Mouse (Mus musculus): Measurements from ENCODE around the gene Bak1. TPM values are rescaled to one million over a fixed set of nuclear protein-coding genes. Genes with fewer than 3 reads are reported as not detected.
"Not testable (repeated sequence)": the region's sequence is repeated elsewhere in the genome, so short reads cannot be mapped to it uniquely, and the experiment has no call there.

The Bak1 gene
- polyA plus RNA-seq, 1 experiment = 8.1 TPM

GRCm38 (mm10) chr17:26983382-26983781, 45.4 kb downstream of the Bak1 start:
- peaks cover 23% of the 10 kb centered on the region for H3K36me3 ChIP-seq (ENCODE audit: control insufficient read depth)
- peaks cover 4% of the 10 kb centered on the region for H3K4me1 ChIP-seq (ENCODE audit: control insufficient read depth)
- no peaks in the 10 kb centered on the region for H3K27me3 ChIP-seq (ENCODE audit: control insufficient read depth)
- H3K9me3 ChIP-seq (ENCODE audit: control insufficient read depth, low read length) = no peaks in the 10 kb centered on the region; the same call in 1 of the 2 replicates
- TF ChIP-seq TAL1 (IDR thresholded peaks at IDR 0.05; ENCODE audit: low read length) = no peak
- no peak for TF ChIP-seq GATA1 (IDR thresholded peaks at IDR 0.05; ENCODE audit: low read length)
- no peak overlapping the region for H3K4me3 ChIP-seq (replicated peaks)

- no peaks in the 10 kb centered on the region for H3K27me3 ChIP-seq (ENCODE audit: control insufficient read depth)
- peaks cover 45% of the 10 kb centered on the region for H3K36me3 ChIP-seq (ENCODE audit: control insufficient read depth)
- H3K4me3 ChIP-seq (replicated peaks) = no peak overlapping the region
- no peaks in the 10 kb centered on the region for H3K9me3 ChIP-seq (ENCODE audit: control insufficient read depth, low read length)
- H3K4me1 ChIP-seq (ENCODE audit: control insufficient read depth) = peaks cover 11% of the 10 kb centered on the region
- no peak for TF ChIP-seq GATA1 (IDR thresholded peaks at IDR 0.05; ENCODE audit: low read length)
- no peak for TF ChIP-seq TAL1 (IDR thresholded peaks at IDR 0.05; ENCODE audit: low read length)
Measured at GRCm38 (mm10) chr17:26981050-26981449, 47.8 kb downstream of the Bak1 start.

- Histone ChIP-seq H3K4me1 (ENCODE audit: control insufficient read depth) (peaks cover 26% of the 10 kb centered on the region), H3K9me3 (ENCODE audit: control insufficient read depth, low read length) (no peaks in the 10 kb centered on the region), H3K36me3 (ENCODE audit: control insufficient read depth) (peaks cover 61% of the 10 kb centered on the region), H3K27me3 (ENCODE audit: control insufficient read depth) (no peaks in the 10 kb centered on the region), H3K4me3 (replicated peaks) (no peak overlapping the region)
- TF ChIP-seq GATA1 (IDR thresholded peaks at IDR 0.05; ENCODE audit: low read length) (no peak), TAL1 (IDR thresholded peaks at IDR 0.05; ENCODE audit: low read length) (no peak)
Measured at GRCm38 (mm10) chr17:26979426-26979825, 49.4 kb downstream of the Bak1 start.

- Histone ChIP-seq H3K4me1 (ENCODE audit: control insufficient read depth) (peaks cover 42% of the 10 kb centered on the region), H3K36me3 (ENCODE audit: control insufficient read depth) (peaks cover 65% of the 10 kb centered on the region)
- not testable (repeated sequence) for H3K27me3 ChIP-seq (ENCODE audit: control insufficient read depth); H3K9me3 ChIP-seq (ENCODE audit: control insufficient read depth, low read length); H3K4me3 ChIP-seq (replicated peaks)
Measured at GRCm38 (mm10) chr17:26977354-26977753, 51.5 kb downstream of the Bak1 start.

- H3K27me3 ChIP-seq (ENCODE audit: control insufficient read depth) = no peaks in the 10 kb centered on the region
- H3K4me3 ChIP-seq (replicated peaks) = no peak overlapping the region
- peaks cover 59% of the 10 kb centered on the region for H3K36me3 ChIP-seq (ENCODE audit: control insufficient read depth)
- H3K4me1 ChIP-seq (ENCODE audit: control insufficient read depth) = peaks cover 55% of the 10 kb centered on the region
- no peaks in the 10 kb centered on the region for H3K9me3 ChIP-seq (ENCODE audit: control insufficient read depth, low read length)
- TF ChIP-seq TAL1 (IDR thresholded peaks at IDR 0.05; ENCODE audit: low read length) (no peak), GATA1 (IDR thresholded peaks at IDR 0.05; ENCODE audit: low read length) (no peak)
Measured at GRCm38 (mm10) chr17:26975415-26975814, 53.4 kb downstream of the Bak1 start.

GRCm38 (mm10) chr17:26974547-26974946, 54.3 kb downstream of the Bak1 start:
- peak overlapping the region; percentile 13 for H3K4me3 ChIP-seq (replicated peaks)
- peaks cover 54% of the 10 kb centered on the region for H3K36me3 ChIP-seq (ENCODE audit: control insufficient read depth)
- H3K4me1 ChIP-seq (ENCODE audit: control insufficient read depth) = peaks cover 53% of the 10 kb centered on the region
- no peak for TF ChIP-seq TAL1 (IDR thresholded peaks at IDR 0.05; ENCODE audit: low read length)
- TF ChIP-seq GATA1 (IDR thresholded peaks at IDR 0.05; ENCODE audit: low read length) = no peak
- no peaks in the 10 kb centered on the region for H3K9me3 ChIP-seq (ENCODE audit: control insufficient read depth, low read length)
- H3K27me3 ChIP-seq (ENCODE audit: control insufficient read depth) = no peaks in the 10 kb centered on the region

- Histone ChIP-seq H3K27me3 (ENCODE audit: control insufficient read depth) (no peaks in the 10 kb centered on the region), H3K4me1 (ENCODE audit: control insufficient read depth) (peaks cover 53% of the 10 kb centered on the region), H3K4me3 (replicated peaks) (peak within 1 kb of the TSS; percentile 81), H3K9me3 (ENCODE audit: control insufficient read depth, low read length) (no peaks in the 10 kb centered on the region), H3K36me3 (ENCODE audit: control insufficient read depth) (peaks cover 39% of the 10 kb centered on the region)
- TF ChIP-seq GATA1 (IDR thresholded peaks at IDR 0.05; ENCODE audit: low read length) = no peak
- no peak for TF ChIP-seq TAL1 (IDR thresholded peaks at IDR 0.05; ENCODE audit: low read length)
Measured at GRCm38 (mm10) chr17:26972703-26973574, 55.9 kb downstream of the Bak1 start, which contains the start of gene Zbtb9. Gene Zbtb9, plus strand, starts transcription at chr17:26973167.

- Histone ChIP-seq H3K27me3 (ENCODE audit: control insufficient read depth) (no peaks in the 10 kb centered on the region), H3K4me1 (ENCODE audit: control insufficient read depth) (peaks cover 53% of the 10 kb centered on the region), H3K4me3 (replicated peaks) (peak overlapping the region; percentile 81), H3K9me3 (ENCODE audit: control insufficient read depth, low read length) (no peaks in the 10 kb centered on the region), H3K36me3 (ENCODE audit: control insufficient read depth) (peaks cover 38% of the 10 kb centered on the region)
- TF ChIP-seq TAL1 (IDR thresholded peaks at IDR 0.05; ENCODE audit: low read length) = no peak
- TF ChIP-seq GATA1 (IDR thresholded peaks at IDR 0.05; ENCODE audit: low read length) = no peak
Measured at GRCm38 (mm10) chr17:26972107-26972506, 56.7 kb downstream of the Bak1 start.

- Histone ChIP-seq H3K36me3 (ENCODE audit: control insufficient read depth) (peaks cover 35% of the 10 kb centered on the region), H3K9me3 (ENCODE audit: control insufficient read depth, low read length) (no peaks in the 10 kb centered on the region), H3K4me1 (ENCODE audit: control insufficient read depth) (peaks cover 49% of the 10 kb centered on the region), H3K4me3 (replicated peaks) (no peak overlapping the region), H3K27me3 (ENCODE audit: control insufficient read depth) (no peaks in the 10 kb centered on the region)
- TF ChIP-seq TAL1 (IDR thresholded peaks at IDR 0.05; ENCODE audit: low read length) (no peak), GATA1 (IDR thresholded peaks at IDR 0.05; ENCODE audit: low read length) (no peak)
Measured at GRCm38 (mm10) chr17:26971247-26971905, 57.4 kb downstream of the Bak1 start.
